Mouse (Mus musculus): ENCODE results near the gene Eif4a1.
"Not testable (repeated sequence)": the region's sequence is repeated elsewhere in the genome, so short reads cannot be mapped to it uniquely, and the experiment has no call there.

The Eif4a1 gene

DNA sequence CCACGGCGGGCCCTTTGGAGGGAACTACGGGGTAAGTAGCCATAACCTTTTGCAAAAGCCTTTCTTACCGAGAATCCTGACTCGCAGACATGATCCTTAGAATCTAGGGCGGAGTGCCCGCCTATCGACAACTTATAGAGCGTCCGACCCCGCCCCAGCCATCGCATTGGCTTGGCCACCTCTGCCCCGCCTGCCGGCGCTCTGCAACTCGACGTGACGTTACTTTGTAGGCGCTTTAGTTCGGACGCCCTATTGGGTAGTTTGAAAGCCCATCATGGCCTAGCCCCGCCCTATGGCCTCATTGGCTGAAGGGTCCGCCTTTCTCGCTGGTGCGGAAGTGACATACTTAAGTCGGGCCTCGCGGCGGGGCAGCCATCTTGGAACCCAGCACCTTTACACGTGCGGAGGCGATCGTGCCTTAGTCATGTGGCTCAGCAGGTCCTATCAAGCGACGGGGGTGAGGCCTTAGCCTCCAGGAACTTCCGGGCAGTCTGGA lies at the start of gene Eif4a1:
Gene Eif4a1 (minus strand): TSS at position 213 of the 496 bp plus-strand sequence.
- DNase-seq, result peak; percentile 100

- DNase-seq, result peak; percentile 25 to 60
Measured at GRCm38 (mm10) chr11:69720852-69721251, 48.6 kb upstream of the Eif4a1 start.

DNA sequence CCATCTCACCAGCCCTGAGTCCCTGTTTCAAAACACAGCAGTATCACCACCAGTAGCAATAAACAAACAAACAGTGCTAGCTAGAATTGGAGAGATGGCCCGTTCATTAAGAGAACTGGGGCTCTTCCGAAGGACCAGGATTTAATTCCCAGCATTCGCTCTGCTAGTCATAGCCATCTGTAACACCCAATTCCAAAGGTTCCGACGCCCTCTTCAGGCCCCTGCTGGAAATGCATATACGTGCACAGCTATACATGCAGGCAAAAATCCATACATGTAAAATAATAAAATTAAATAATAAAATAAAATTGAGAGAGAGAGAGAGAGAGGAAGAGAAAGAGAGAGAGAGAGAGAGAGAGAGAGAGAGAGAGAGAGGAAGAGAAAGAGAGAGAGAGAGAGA lies 47.2 kb upstream of the Eif4a1 start:
- DNase-seq, result no peak

DNA sequence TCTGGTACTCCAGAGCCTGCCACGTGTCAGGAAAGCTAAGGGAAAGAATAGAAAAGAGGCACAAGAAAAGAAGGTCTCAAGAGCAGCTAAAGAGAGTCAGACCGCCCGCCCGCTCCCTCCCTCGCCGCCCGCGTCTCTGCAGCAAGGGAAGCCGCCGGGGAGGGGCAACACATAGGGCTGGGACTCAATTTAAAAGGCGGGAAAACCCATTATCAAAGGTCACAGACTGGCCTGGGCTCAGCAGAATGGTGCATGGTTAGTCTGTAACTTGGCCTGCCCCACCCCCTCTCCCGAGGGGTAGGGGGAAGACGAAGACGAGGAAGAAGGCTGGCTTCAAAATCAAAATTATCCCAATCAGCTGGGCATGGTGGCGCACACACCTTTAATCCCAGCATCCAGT lies 46.4 kb upstream of the Eif4a1 start:
- no peak for DNase-seq

- no peak for DNase-seq
Measured at GRCm38 (mm10) chr11:69716953-69717352, 44.7 kb upstream of the Eif4a1 start.

DNA sequence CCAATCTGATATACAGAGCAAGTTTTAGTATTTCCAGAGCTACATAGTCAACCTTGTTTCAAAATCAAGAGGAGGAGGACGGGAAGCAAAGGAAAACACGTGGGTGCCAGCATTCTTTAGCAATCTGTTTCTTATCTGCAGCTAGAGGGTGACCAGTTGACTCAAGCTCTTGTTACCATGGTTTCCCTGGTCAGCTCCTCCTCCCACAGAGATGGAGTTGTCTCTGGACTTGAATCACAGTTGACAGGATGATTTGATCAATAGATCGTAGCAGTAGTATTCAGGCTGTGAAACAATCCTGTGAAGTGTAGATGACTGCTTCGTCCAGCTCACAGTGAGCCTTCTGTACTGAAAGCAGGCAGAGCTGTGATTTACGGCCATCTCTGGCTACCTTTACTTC lies 43.7 kb upstream of the Eif4a1 start:
- peak; percentile 55 to 73 for DNase-seq

- DNase-seq, result peak; percentile 37 to 53
Measured at GRCm38 (mm10) chr11:69715482-69715881, 43.3 kb upstream of the Eif4a1 start.

DNA sequence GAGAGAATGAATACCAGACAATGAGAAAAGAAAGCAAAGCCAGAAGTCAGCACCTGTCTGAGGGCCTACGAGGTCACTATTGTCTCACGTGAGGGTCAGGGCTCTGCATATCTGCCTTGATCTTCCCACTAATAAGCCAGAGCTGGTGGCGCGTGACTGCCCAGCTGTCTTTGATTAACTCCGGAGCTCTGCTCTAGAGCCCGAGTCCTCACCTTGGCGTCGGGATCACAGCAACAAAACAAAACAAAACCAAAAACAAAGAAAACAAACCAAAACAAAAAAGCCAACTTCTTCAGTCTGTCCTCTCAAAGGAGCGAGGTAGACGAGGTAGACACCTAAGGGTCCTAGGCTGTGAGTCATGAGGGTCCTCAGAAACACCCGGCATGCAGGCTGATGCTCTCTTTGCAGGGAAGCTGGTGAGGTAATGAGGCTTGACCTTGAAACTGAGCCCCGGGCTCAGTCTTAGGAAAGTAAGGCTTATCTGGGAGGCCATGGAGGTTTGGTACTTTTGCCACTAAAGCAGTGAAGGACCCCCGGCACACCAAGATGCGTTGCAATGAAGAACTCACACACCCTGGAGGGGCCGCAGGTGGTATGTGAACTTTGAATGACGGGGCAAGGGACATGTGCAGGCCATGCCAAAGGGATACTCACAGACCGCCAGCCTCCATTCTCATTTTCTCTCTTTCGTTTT lies 42.6 kb upstream of the Eif4a1 start:
- no peak for DNase-seq

- DNase-seq, result no peak
Measured at GRCm38 (mm10) chr11:69712954-69713672, 40.9 kb upstream of the Eif4a1 start.

GRCm38 (mm10) chr11:69711082-69711481 lies 38.9 kb upstream of the Eif4a1 start:
- no peak for DNase-seq

DNA sequence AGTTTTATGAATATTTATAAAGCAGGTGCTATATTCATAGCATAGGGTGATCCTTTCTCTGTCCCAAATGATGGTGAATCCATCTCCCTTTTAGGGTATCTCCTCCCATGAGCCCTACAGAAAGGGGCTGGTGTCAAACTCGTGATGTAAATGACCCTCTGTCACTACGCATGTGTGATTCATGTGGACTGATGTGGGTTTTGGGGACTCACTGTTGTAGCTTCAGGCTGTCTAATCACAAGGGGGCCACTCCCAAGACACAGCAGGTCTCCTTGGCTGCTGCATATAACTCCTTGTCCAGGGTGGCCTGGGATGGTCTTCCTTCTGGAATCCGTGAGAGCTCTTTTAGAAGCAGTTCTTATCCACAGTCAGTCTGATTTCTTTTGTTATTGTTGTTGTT lies 38.2 kb upstream of the Eif4a1 start:
- DNase-seq, result no peak

DNA sequence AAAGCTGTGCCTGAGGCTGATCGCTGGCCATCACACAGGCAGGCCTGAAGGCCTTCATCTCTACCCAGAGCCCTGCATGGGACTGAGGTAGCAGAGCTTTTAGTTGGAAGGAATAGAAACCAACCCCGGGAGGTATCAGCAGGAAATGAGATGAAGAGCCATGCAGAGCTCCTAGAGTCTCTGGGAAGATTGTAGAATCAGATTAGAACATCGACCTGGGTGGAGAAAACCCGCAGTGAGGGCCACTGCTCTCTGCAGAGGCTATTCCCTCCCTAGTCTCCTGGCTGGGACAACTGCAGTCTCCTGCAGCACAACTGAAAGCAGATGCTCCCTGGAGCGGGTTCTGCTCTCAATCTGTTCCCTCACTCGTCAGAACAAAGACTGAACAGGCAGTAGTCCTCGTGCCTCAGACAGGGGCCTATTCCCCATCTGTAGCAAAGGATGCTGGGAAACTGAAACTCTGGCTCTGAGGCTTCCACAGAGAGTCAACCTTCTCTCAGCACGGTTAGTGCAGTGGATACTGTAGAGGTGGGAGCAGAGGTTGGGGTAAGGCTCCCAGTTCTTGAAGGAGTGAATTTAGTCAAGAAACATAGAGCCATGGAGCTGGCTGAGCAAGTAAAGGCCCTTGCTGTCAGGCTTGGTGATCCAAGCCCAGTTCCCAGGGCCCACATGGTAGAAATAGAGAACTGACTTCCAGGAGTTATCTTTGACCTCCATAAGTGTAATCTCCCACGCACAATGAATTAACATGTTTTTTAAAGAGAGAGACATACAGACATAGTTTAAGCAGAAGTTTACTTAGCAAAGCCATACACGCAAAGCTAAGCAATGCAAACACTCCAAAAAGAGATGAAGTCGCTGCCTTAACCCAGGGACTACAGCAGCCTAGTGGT lies 37.6 kb upstream of the Eif4a1 start:
- no peak for DNase-seq

GRCm38 (mm10) chr11:69708614-69709265 lies 36.5 kb upstream of the Eif4a1 start:
- DNase-seq, result no peak

DNA sequence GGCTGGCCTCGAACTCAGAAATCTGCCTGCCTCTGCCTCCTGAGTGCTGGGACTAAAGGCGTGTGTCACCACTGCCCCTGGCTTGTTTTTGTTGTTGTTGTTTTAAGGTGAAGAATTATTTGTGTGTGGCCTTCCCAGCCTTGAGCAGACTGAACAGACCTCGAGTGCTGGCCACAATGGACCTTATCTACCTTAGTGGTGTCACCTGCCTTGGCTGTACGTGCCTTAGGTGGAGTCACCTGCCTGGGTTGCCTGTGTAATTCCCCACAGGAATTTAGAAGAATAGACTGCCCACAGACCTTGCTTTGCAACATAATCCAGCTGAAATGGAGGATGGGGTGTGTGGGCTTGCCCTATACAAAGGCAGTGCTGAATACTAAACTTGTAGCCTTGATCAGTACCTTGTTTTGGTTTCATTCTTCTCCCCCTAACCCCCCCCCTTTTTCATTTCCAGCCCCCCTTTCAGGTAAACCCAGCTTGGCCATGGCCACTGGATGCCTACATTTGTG lies 35.7 kb upstream of the Eif4a1 start:
- DNase-seq, result no peak

DNA sequence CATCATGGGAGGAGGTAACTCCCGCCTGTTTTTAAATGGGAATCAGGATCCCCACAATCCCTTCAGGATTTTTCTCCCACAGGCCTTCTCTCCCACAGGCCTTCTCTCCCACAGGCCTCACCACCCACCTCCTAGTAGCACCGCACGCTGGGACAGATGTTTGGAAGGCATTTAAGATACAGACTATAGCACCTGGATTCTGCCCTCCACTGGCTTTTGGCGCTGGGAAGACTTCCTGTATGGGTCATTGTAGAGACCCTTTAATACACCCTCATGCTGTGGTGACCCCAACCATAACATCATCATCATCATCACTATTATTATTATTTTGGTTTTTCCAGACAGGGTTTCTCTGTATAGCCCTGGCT lies 35.2 kb upstream of the Eif4a1 start:
- DNase-seq, result no peak

GRCm38 (mm10) chr11:69706775-69707479 lies 34.7 kb upstream of the Eif4a1 start:
- peak; percentile 76 to 80 for DNase-seq

DNA sequence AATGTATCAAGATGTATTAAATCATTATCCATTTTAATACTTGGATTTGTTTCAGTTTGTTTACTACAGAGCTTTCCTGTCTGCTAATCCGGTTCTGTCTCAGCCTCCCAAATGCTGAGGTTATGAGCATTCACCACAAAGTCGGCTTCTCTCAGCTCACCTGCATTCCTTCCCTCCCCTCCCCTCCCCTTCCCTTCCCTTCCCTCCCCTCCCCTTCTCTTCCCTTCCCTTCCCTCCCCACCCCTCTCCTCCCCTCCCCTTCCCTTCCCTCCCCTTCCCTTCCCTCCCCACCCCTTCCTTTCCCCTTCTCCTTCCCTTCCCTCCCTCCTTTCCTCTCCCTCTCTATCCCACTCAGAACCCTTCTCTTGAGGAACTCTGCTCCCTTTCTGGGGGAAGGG lies 32.4 kb upstream of the Eif4a1 start:
- DNase-seq, result no peak

- DNase-seq, result no peak
Measured at GRCm38 (mm10) chr11:69703814-69704612, 31.8 kb upstream of the Eif4a1 start.

DNA sequence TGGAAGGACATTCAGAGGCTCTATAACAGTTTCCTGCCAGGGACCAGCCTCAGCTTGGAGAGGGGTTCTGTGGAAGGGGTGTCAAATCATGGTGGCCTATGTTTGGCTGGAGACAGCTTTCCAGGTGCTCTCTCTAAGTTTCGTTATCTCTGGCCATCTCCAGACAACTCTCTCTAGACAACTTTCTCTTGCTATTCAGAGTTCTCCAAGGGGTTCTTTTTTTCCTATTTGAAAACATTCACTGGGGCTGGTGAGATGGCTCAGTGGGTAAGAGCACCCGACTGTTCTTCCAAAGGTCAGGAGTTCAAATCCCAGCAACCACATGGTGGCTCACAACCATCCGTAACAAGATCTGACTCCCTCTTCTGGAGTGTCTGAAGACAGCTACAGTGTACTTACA lies 31.2 kb upstream of the Eif4a1 start:
- DNase-seq, result not testable (repeated sequence)

GRCm38 (mm10) chr11:69702886-69703285 lies 30.7 kb upstream of the Eif4a1 start:
- not testable (repeated sequence) for DNase-seq

- no peak for DNase-seq
Measured at GRCm38 (mm10) chr11:69699595-69699994, 27.4 kb upstream of the Eif4a1 start.
